Mouse (Mus musculus) bone marrow, adult 2 months (tissue): ENCODE measurements at regions not wholly inside any gene's neighbourhood (a gene's known extent, or its start where the extent isn't known, plus 50 kb on each side); places are given as distances from the start of the nearest gene placed in this dataset.

ENCODE experiments used
- CTCF ChIP-seq: fragments of 200-500 bp; IDR thresholded peaks from 2 replicates; pipeline ENCODE4 v1.5.1; 2011; ENCODE audit warnings: low read length, control low read depth; ENCODE audit not compliant: control insufficient read depth, insufficient read depth
- POLR2A ChIP-seq: fragments of 200-500 bp; IDR thresholded peaks from 2 replicates; pipeline ENCODE4 v1.6.1; 2011; ENCODE audit warnings: low read depth, mild to moderate bottlenecking, control low read depth, low read length, borderline replicate concordance; ENCODE audit not compliant: control insufficient read depth

- TF ChIP-seq POLR2A (no peak), CTCF (no peak)
Observed at GRCm38 (mm10) chr13:73034886-73035285, 225.4 kb upstream of the Irx4 start.
